Mouse (Mus musculus): ENCODE results near the gene Lrrfip2. TPM values are rescaled to one million over a fixed set of nuclear protein-coding genes. Genes with fewer than 3 reads are reported as not detected.

The Lrrfip2 gene
- polyA plus RNA-seq, 1 experiment from 2014 or later, result 53.1 TPM

DNA sequence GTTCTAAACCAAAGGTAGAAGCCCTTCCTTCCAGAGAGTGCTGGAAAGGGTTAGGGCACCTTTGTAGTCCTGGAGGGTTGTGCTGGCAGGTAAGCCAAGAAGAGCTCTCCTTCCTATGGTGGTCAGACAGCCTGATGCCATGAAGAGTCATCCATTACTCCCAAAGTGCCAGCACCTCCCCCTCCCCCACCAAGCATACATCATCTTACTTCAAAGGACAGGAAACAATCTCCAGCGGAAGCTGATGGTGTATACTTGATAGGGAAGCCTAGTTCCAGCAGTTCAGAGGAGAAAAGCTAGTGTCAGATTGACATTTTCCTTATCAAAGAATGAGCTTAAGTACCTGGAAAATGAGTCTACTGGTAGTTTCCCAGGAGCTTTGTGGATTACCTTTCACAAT lies 157.8 kb downstream of the Lrrfip2 start:
- Histone ChIP-seq H3K9me3 (no peaks in the 10 kb centered on the region), H3K27ac (no peak overlapping the region), H3K4me1 (peaks cover 42% of the 10 kb centered on the region), H3K9ac (no peak overlapping the region), H3K36me3 (peaks cover 28% of the 10 kb centered on the region), H3K27me3 (replicated peaks) (no peaks in the 10 kb centered on the region), H3K4me2 (replicated peaks) (peak overlapping the region; percentile 90), H3K4me3 (no peak overlapping the region)
- WGBS, result 54% methylated on average over 1 of the region's 1 CpGs
- no peak for ATAC-seq (ENCODE audit: low FRiP score, low read depth)

Other genes starting within 250 kb of the Lrrfip2 start
- 1.00 and 1.2 TPM in 2 replicates for gene Als2cl, start 237.7 kb upstream of the Lrrfip2 start, polyA plus RNA-seq (2016; fragmentation: Nextera tagmentation; extraction: Ambion mirVana)
- gene Tmie, start 237.5 kb upstream of the Lrrfip2 start, polyA plus RNA-seq (2016; fragmentation: Nextera tagmentation; extraction: Ambion mirVana), result 0.70 and 1.1 TPM in 2 replicates
- not detected in 2 replicates for gene Fam240a, start 200.7 kb upstream of the Lrrfip2 start, polyA plus RNA-seq (2016; fragmentation: Nextera tagmentation; extraction: Ambion mirVana)
- not detected in 2 replicates for gene Tdgf1, start 171.4 kb upstream of the Lrrfip2 start, polyA plus RNA-seq (2016; fragmentation: Nextera tagmentation; extraction: Ambion mirVana)
- 0.41 and 0.48 TPM in 2 replicates for gene Lrrc2, start 166.0 kb upstream of the Lrrfip2 start, polyA plus RNA-seq (2016; fragmentation: Nextera tagmentation; extraction: Ambion mirVana)
- not detected in 2 replicates for gene Rtp3, start 127.0 kb upstream of the Lrrfip2 start, polyA plus RNA-seq (2016; fragmentation: Nextera tagmentation; extraction: Ambion mirVana)
- gene Ltf, start 98.3 kb upstream of the Lrrfip2 start, polyA plus RNA-seq (2016; fragmentation: Nextera tagmentation; extraction: Ambion mirVana), result 1.2 and 2.2 TPM in 2 replicates
- gene Ccrl2, start 60.1 kb upstream of the Lrrfip2 start, polyA plus RNA-seq (2016; fragmentation: Nextera tagmentation; extraction: Ambion mirVana), result 0.70 and 0.72 TPM in 2 replicates
- 34.8 and 39.9 TPM in 2 replicates for gene Mlh1, start 154.2 kb downstream of the Lrrfip2 start, polyA plus RNA-seq (2016; fragmentation: Nextera tagmentation; extraction: Ambion mirVana)
- gene Epm2aip1, start 154.3 kb downstream of the Lrrfip2 start, polyA plus RNA-seq (2016; fragmentation: Nextera tagmentation; extraction: Ambion mirVana), result 38.1 and 42.7 TPM in 2 replicates
- 0.72 and 1.0 TPM in 2 replicates for gene Trank1, start 194.1 kb downstream of the Lrrfip2 start, polyA plus RNA-seq (2016; fragmentation: Nextera tagmentation; extraction: Ambion mirVana)

All from neural tube, embryonic 12.5 days (tissue).